Mouse (Mus musculus): ENCODE results near the gene Slc35g1. TPM values are rescaled to one million over a fixed set of nuclear protein-coding genes. Genes with fewer than 3 reads are reported as not detected.

The Slc35g1 gene
- polyA plus RNA-seq, 1 experiment from 2014 or later = 5.1 TPM

- no peak overlapping the region for H3K27ac ChIP-seq
- H3K9me3 ChIP-seq = no peaks in the 10 kb centered on the region
- H3K4me2 ChIP-seq = no peak overlapping the region
- H3K4me1 ChIP-seq = peaks cover 10% of the 10 kb centered on the region; the same call in 1 of the 2 replicates
- H3K4me3 ChIP-seq (replicated peaks) = no peak overlapping the region
- no peak overlapping the region for H3K9ac ChIP-seq
- 90% methylated on average over 2 of the region's 2 CpGs for WGBS
- peaks cover 16% of the 10 kb centered on the region for H3K36me3 ChIP-seq (replicated peaks)
- no peaks in the 10 kb centered on the region for H3K27me3 ChIP-seq
- no peak for ATAC-seq (ENCODE audit: low FRiP score)
Measured at GRCm38 (mm10) chr19:38400851-38401250, 5.1 kb downstream of the Slc35g1 start.

DNA sequence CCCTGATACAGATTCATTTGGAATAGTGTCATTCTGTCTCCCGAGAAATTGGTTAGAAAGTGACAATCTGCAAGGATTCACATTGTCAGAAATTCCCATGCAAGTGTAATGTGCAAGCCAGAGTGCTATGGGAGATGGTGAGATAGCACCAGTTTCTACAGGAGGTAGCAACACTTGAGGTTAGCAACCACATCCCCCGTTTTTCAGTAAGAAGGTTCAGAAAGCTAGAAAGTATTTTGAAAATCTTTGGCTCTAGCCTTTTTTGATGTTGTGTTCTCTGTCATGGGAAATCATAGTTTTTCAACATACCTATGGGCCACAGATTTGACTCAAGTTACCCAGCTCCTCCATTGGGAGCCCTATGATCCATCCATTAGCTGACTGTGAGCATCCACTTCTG is 5.6 kb downstream of the Slc35g1 start:
- H3K4me3 ChIP-seq (replicated peaks) = no peak overlapping the region
- no peaks in the 10 kb centered on the region for H3K9me3 ChIP-seq
- WGBS = 91% methylated on average over 2 of the region's 2 CpGs
- H3K9ac ChIP-seq = no peak overlapping the region
- H3K27ac ChIP-seq = no peak overlapping the region
- peaks cover 16% of the 10 kb centered on the region for H3K36me3 ChIP-seq (replicated peaks)
- no peak overlapping the region for H3K4me2 ChIP-seq
- no peak for ATAC-seq (ENCODE audit: low FRiP score)
- no peaks in the 10 kb centered on the region for H3K27me3 ChIP-seq
- peaks cover 8% of the 10 kb centered on the region; the same call in 1 of the 2 replicates for H3K4me1 ChIP-seq

GRCm38 (mm10) chr19:38410357-38411056 is 14.7 kb downstream of the Slc35g1 start:
- 86% methylated on average over 10 of the region's 10 CpGs for WGBS
- no peak for ATAC-seq (ENCODE audit: low FRiP score)
- Histone ChIP-seq H3K27ac (no peak overlapping the region), H3K9ac (no peak overlapping the region), H3K27me3 (no peaks in the 10 kb centered on the region), H3K36me3 (replicated peaks) (no peaks in the 10 kb centered on the region), H3K4me3 (replicated peaks) (no peak overlapping the region), H3K4me1 (no peaks in the 10 kb centered on the region), H3K9me3 (no peaks in the 10 kb centered on the region), H3K4me2 (no peak overlapping the region)

GRCm38 (mm10) chr19:38413861-38414260 is 18.1 kb downstream of the Slc35g1 start:
- no peak for ATAC-seq (ENCODE audit: low FRiP score)
- WGBS = 85% methylated on average over 6 of the region's 6 CpGs
- Histone ChIP-seq H3K9me3 (no peaks in the 10 kb centered on the region), H3K27ac (no peak overlapping the region), H3K9ac (no peak overlapping the region), H3K4me2 (no peak overlapping the region), H3K4me1 (no peaks in the 10 kb centered on the region), H3K27me3 (no peaks in the 10 kb centered on the region), H3K36me3 (replicated peaks) (no peaks in the 10 kb centered on the region), H3K4me3 (replicated peaks) (no peak overlapping the region)

- H3K27ac ChIP-seq = no peak overlapping the region
- no peak overlapping the region for H3K9ac ChIP-seq
- no peak overlapping the region for H3K4me3 ChIP-seq (replicated peaks)
- no peak overlapping the region for H3K4me2 ChIP-seq
- H3K9me3 ChIP-seq = no peaks in the 10 kb centered on the region
- no peaks in the 10 kb centered on the region for H3K36me3 ChIP-seq (replicated peaks)
- WGBS = 68% methylated on average over 4 of the region's 4 CpGs
- ATAC-seq (ENCODE audit: low FRiP score) = no peak
- no peaks in the 10 kb centered on the region for H3K4me1 ChIP-seq
- H3K27me3 ChIP-seq = no peaks in the 10 kb centered on the region
Measured at GRCm38 (mm10) chr19:38418819-38419423, 23.1 kb downstream of the Slc35g1 start.

GRCm38 (mm10) chr19:38420751-38421295 is 25.0 kb downstream of the Slc35g1 start:
- Histone ChIP-seq H3K27me3 (no peaks in the 10 kb centered on the region), H3K27ac (no peak overlapping the region), H3K4me2 (no peak overlapping the region), H3K9me3 (no peaks in the 10 kb centered on the region), H3K4me1 (no peaks in the 10 kb centered on the region), H3K9ac (no peak overlapping the region), H3K36me3 (replicated peaks) (no peaks in the 10 kb centered on the region), H3K4me3 (replicated peaks) (no peak overlapping the region)
- 85% methylated on average over 4 of the region's 4 CpGs for WGBS
- ATAC-seq (ENCODE audit: low FRiP score) = no peak

GRCm38 (mm10) chr19:38421436-38421835 is 25.7 kb downstream of the Slc35g1 start:
- H3K9ac ChIP-seq = no peak overlapping the region
- no peak overlapping the region for H3K4me3 ChIP-seq (replicated peaks)
- H3K9me3 ChIP-seq = no peaks in the 10 kb centered on the region
- no peaks in the 10 kb centered on the region for H3K4me1 ChIP-seq
- no peaks in the 10 kb centered on the region for H3K27me3 ChIP-seq
- no peaks in the 10 kb centered on the region for H3K36me3 ChIP-seq (replicated peaks)
- no peak overlapping the region for H3K27ac ChIP-seq
- H3K4me2 ChIP-seq = no peak overlapping the region
- no peak for ATAC-seq (ENCODE audit: low FRiP score)
- WGBS = 59% methylated on average over 7 of the region's 7 CpGs

GRCm38 (mm10) chr19:38422926-38423325 is 27.1 kb downstream of the Slc35g1 start:
- H3K9me3 ChIP-seq = no peaks in the 10 kb centered on the region
- no peak overlapping the region for H3K4me2 ChIP-seq
- no peaks in the 10 kb centered on the region for H3K36me3 ChIP-seq (replicated peaks)
- H3K27ac ChIP-seq = no peak overlapping the region
- H3K4me3 ChIP-seq (replicated peaks) = no peak overlapping the region
- no peaks in the 10 kb centered on the region for H3K27me3 ChIP-seq
- WGBS = 48% methylated on average over 6 of the region's 6 CpGs
- ATAC-seq (ENCODE audit: low FRiP score) = no peak
- H3K4me1 ChIP-seq = no peaks in the 10 kb centered on the region
- H3K9ac ChIP-seq = no peak overlapping the region

DNA sequence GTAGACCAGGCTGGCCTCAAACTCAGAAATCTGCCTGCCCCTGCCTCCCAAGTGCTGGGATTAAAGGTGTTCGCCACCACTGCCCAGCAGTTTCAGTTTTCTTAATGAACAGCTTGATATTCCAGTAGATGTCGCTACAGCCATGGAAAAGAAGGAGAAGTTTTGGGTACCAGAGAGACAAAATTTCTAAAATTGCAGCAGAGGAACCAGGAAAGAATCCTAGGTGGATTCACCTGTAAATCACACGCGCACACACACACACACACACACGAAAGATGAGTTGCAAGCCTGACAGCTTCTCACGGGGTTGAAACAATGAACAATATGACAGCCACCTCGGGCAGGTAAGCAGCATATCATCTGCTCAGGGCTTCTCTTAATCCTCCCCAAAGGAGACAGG is 28.1 kb downstream of the Slc35g1 start:
- no peak for ATAC-seq (ENCODE audit: low FRiP score)
- Histone ChIP-seq H3K4me3 (replicated peaks) (no peak overlapping the region), H3K9ac (no peak overlapping the region), H3K27me3 (no peaks in the 10 kb centered on the region), H3K4me2 (no peak overlapping the region), H3K27ac (no peak overlapping the region), H3K36me3 (replicated peaks) (no peaks in the 10 kb centered on the region), H3K9me3 (no peaks in the 10 kb centered on the region), H3K4me1 (no peaks in the 10 kb centered on the region)
- WGBS = 41% methylated on average over 7 of the region's 7 CpGs

DNA sequence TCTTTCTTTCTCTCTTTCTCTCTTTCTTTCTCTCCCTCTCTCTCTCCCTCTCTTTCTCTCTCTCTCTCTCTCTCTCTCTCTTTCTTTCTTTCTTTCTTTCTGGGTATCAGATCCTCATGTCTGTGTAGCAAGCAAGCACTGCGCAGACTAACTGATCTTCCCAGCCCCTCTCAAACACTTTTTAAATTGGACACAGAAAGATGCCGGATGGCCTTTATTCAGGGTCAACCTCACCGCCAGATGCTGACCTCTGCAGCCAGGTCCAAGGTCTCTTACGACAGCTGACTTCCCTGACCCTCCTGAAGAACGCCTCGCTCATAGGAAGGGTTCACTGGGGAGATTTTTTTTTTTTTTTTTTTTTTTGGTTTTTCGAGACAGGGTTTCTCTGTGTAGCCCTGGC is 28.8 kb downstream of the Slc35g1 start:
- WGBS = 72% methylated on average over 6 of the region's 7 CpGs
- Histone ChIP-seq H3K27ac (no peak overlapping the region), H3K9me3 (no peaks in the 10 kb centered on the region), H3K36me3 (replicated peaks) (no peaks in the 10 kb centered on the region), H3K27me3 (no peaks in the 10 kb centered on the region), H3K4me1 (no peaks in the 10 kb centered on the region), H3K4me3 (replicated peaks) (no peak overlapping the region), H3K9ac (no peak overlapping the region), H3K4me2 (no peak overlapping the region)
- ATAC-seq (ENCODE audit: low FRiP score) = no peak

GRCm38 (mm10) chr19:38429269-38429668 is 33.5 kb downstream of the Slc35g1 start:
- H3K36me3 ChIP-seq (replicated peaks) = no peaks in the 10 kb centered on the region
- no peak for ATAC-seq (ENCODE audit: low FRiP score)
- H3K9ac ChIP-seq = no peak overlapping the region
- no peak overlapping the region for H3K4me3 ChIP-seq (replicated peaks)
- WGBS = 54% methylated on average over 5 of the region's 5 CpGs
- no peak overlapping the region for H3K4me2 ChIP-seq
- H3K27ac ChIP-seq = no peak overlapping the region
- H3K4me1 ChIP-seq = no peaks in the 10 kb centered on the region
- H3K27me3 ChIP-seq = no peaks in the 10 kb centered on the region
- H3K9me3 ChIP-seq = no peaks in the 10 kb centered on the region

DNA sequence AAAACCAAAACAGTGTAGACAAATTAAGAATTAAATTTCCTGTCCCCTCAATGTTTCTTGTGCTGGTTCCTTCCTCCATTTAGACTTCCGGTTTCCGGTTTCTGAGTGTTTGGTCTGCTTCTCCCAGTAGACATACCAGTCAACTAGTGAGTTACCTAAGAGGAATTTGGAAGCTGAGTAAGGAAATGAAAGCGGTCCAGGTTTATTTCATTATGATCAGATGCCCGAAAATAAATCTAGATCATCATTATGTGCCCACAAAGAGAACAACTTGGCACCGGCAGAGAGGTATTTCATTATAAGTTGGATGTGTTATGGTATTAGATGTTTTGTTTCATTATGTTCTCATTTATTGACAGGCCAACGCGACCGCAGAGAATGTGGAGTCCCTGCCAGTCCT is 34.7 kb downstream of the Slc35g1 start:
- H3K9me3 ChIP-seq = no peaks in the 10 kb centered on the region; the same call in 1 of the 2 replicates
- no peak overlapping the region for H3K4me3 ChIP-seq (replicated peaks)
- H3K4me2 ChIP-seq = no peak overlapping the region
- no peaks in the 10 kb centered on the region for H3K4me1 ChIP-seq
- H3K27me3 ChIP-seq = no peaks in the 10 kb centered on the region
- ATAC-seq (ENCODE audit: low FRiP score) = no peak
- H3K27ac ChIP-seq = no peak overlapping the region
- no peaks in the 10 kb centered on the region for H3K36me3 ChIP-seq (replicated peaks)
- H3K9ac ChIP-seq = no peak overlapping the region
- WGBS = 87% methylated on average over 8 of the region's 8 CpGs

DNA sequence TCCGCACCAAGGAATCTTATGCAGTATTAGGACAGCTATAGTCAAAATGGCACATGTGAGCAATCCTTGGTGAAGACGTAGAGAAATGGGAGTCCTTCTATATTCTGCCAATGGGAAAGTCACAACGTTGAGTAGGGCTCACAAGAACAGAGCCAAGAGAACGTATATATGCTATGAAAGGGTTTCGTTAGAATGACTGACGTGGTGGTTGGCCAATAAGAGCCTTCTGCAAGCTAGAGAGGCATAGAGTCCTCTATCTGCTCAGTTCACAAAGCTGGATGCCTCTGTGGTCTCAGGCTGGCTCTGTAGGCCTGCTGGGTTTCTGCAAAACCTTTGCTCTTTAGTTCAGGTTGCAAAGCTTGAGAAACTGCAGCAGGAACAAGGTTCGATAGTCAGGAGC is 35.5 kb downstream of the Slc35g1 start:
- 77% methylated on average over 7 of the region's 7 CpGs for WGBS
- no peak overlapping the region for H3K9ac ChIP-seq
- no peak for ATAC-seq (ENCODE audit: low FRiP score)
- no peak overlapping the region for H3K27ac ChIP-seq
- H3K36me3 ChIP-seq (replicated peaks) = no peaks in the 10 kb centered on the region
- H3K4me2 ChIP-seq = no peak overlapping the region
- no peaks in the 10 kb centered on the region for H3K27me3 ChIP-seq
- H3K4me3 ChIP-seq (replicated peaks) = no peak overlapping the region
- H3K9me3 ChIP-seq = peaks cover 4% of the 10 kb centered on the region; the same call in 1 of the 2 replicates
- no peaks in the 10 kb centered on the region for H3K4me1 ChIP-seq

Data from forebrain, embryonic 12.5 days (tissue).